Mouse (Mus musculus) intestine, embryonic 16.5 days (tissue): Measurements from ENCODE around the gene Sema4a. TPM values are rescaled to one million over a fixed set of nuclear protein-coding genes. Genes with fewer than 3 reads are reported as not detected.
A peak's percentile ranks its signal among the peaks of the same experiment; 100 is the strongest.

Source experiments
- ATAC-seq: fragments of 200-750 bp; cut with Nextera tagmentation; 2 replicates; pipeline ENCODE4 v1.8.0; 2017; ENCODE audit warnings: moderate TSS enrichment, moderate library complexity
- H3K27ac ChIP-seq: fragments of 300-500 bp; sonication (generic); 2 replicates; pipeline ENCODE4 v1.5.1; 2014; ENCODE audit warnings: mild to moderate bottlenecking, low read length
- H3K27me3 ChIP-seq: fragments of 300-500 bp; sonication (generic); replicated peaks from 2 replicates; pipeline ENCODE4 v1.6.1; 2014; ENCODE audit warnings: low read length, control low read depth, mixed read lengths; ENCODE audit not compliant: control insufficient read depth, insufficient read depth
- H3K36me3 ChIP-seq: fragments of 300-500 bp; sonication (generic); 2 replicates; pipeline ENCODE4 v1.6.1; 2014; ENCODE audit warnings: low read length, control low read depth; ENCODE audit not compliant: control insufficient read depth, insufficient read depth
- H3K4me1 ChIP-seq: fragments of 300-500 bp; sonication (generic); 2 replicates; pipeline ENCODE4 v1.6.1; 2014; ENCODE audit warnings: low read length, control low read depth, mixed read lengths; ENCODE audit not compliant: control insufficient read depth, insufficient read depth
- H3K4me2 ChIP-seq: fragments of 300-500 bp; sonication (generic); 2 replicates; pipeline ENCODE4 v1.6.1; 2014; ENCODE audit warnings: low read depth, low read length, control low read depth
- H3K4me3 ChIP-seq: fragments of 300-500 bp; sonication (generic); 2 replicates; pipeline ENCODE4 v1.5.1; 2014; ENCODE audit warnings: mild to moderate bottlenecking, low read length
- H3K9ac ChIP-seq: fragments of 300-500 bp; sonication (generic); 2 replicates; pipeline ENCODE4 v1.6.1; 2014; ENCODE audit warnings: low read depth, low read length
- H3K9me3 ChIP-seq: fragments of 300-500 bp; sonication (generic); 2 replicates; pipeline ENCODE4 v1.6.1; 2016; ENCODE audit warnings: low read length, control low read depth; ENCODE audit not compliant: control insufficient read depth
- WGBS: fragments of 180-500 bp; shearing (Covaris S2); extraction: QIAGEN DNeasy Blood & Tissue Kit; methylation state at CpG from one replicate; pipeline ENCODE4 v1.1.7; 2014; 5-methylcytosine and 5-hydroxymethylcytosine counted together
- polyA plus RNA-seq: library from polyadenylated mRNA; unstranded; fragments of >200 nt; fragmentation: Nextera tagmentation; extraction: Ambion mirVana; gene quantifications from 2 replicates; pipeline ENCODE4 v1.2.1, GENCODE M21; 2015

Sema4a gene
- 60.9 and 71.1 TPM in 2 replicates for polyA plus RNA-seq

DNA sequence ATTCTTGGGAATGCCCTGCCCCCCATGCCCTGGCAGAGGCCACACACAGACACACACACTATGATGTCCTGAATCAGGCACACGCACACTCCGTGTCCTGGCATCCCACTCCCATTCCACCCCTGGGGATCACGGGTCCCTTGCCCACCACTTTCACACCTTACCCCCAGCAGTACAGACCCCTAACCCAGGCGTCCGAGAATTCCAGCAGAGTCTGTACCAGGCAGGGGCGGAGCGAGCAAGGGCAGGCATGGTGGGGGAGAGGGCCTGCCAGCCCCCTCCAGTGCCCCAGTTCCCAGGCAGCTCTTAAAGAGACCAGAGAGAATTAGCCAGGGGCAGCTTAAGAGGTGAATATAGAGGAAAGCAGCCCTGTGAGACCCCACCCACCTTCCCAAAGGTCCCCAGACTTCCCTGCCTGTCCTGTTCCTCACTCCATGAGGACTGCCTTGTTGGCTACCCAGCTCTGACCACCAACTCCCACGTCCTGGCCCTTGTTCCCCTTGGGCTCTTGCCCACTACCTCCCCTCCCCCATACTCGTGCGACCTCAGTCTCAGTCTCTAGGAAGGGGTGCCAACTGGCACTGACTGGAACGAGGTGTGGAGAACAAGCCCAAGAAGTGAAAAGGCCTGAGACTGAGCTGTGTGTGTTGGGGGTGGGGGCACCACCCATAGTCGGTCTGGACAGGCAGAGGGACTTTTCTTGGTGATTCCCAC is at the start of gene Sema4a:
TSS of gene Sema4a (minus strand) at position 200 of the 714 bp plus-strand sequence.
- no peak within 1 kb of the TSS for H3K4me2 ChIP-seq
- 44% methylated on average over 12 of the region's 12 CpGs for WGBS
- H3K9me3 ChIP-seq: no peaks in the 10 kb centered on the region
- 0 out of 2 replicates have a peak, but pooled peaks cover 3% of the 10 kb centered on the region for H3K27me3 ChIP-seq
- no peak for ATAC-seq
- H3K9ac ChIP-seq: no peak within 1 kb of the TSS
- H3K27ac ChIP-seq: no peak within 1 kb of the TSS
- H3K4me1 ChIP-seq: peaks cover 17% of the 10 kb centered on the region
- no peaks in the 10 kb centered on the region for H3K36me3 ChIP-seq
- H3K4me3 ChIP-seq: no peak within 1 kb of the TSS

GRCm38 (mm10) chr3:88509692-88510420 is 48.9 kb upstream of the Sema4a start, which contains the start of gene Lmna:
TSS of gene Lmna (minus strand) at chr3:88509956.
- Histone ChIP-seq H3K4me2 (peak within 1 kb of the TSS; percentile 70), H3K4me1 (peaks cover 53% of the 10 kb centered on the region), H3K36me3 (no peaks in the 10 kb centered on the region), H3K27ac (peak within 1 kb of the TSS; percentile 97), H3K9ac (peak within 1 kb of the TSS; percentile 69), H3K4me3 (peak within 1 kb of the TSS; percentile 46), H3K9me3 (no peaks in the 10 kb centered on the region), H3K27me3 (no peaks in the 10 kb centered on the region)
- under 1% methylated on average over 31 of the region's 31 CpGs for WGBS
- ATAC-seq: peak; percentile 90

DNA sequence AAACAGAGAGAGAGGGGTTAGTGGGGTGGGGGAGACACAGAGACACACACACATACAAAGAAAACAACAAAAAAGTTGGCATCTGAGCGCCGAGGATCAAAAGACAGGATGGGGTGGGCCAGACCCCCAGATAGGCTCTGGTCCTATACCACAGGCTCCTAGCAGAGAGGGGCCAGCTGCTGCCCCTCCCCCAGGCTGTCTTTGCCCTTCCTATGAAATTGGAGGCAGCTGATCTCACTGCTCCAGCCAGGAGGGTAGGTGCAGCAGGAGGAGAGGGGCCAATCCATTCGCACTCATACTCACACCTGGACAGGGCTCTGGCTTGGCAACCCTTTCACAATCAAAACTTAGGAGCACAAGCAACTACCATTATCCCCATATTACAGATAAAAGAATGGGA is 48.3 kb upstream of the Sema4a start:
- H3K4me1 ChIP-seq: peaks cover 49% of the 10 kb centered on the region
- peak overlapping the region; percentile 46 for H3K4me3 ChIP-seq
- H3K27ac ChIP-seq: peak overlapping the region; percentile 97
- no peaks in the 10 kb centered on the region for H3K9me3 ChIP-seq
- peak overlapping the region; percentile 69 for H3K9ac ChIP-seq
- no peaks in the 10 kb centered on the region for H3K27me3 ChIP-seq
- H3K4me2 ChIP-seq: peak overlapping the region; percentile 70
- ATAC-seq: peak; percentile 34; the same call in 1 of the 2 replicates
- 66% methylated on average over 3 of the region's 3 CpGs for WGBS
- H3K36me3 ChIP-seq: no peaks in the 10 kb centered on the region

GRCm38 (mm10) chr3:88505765-88506164 is 44.8 kb upstream of the Sema4a start:
- Histone ChIP-seq H3K36me3 (no peaks in the 10 kb centered on the region), H3K4me3 (no peak overlapping the region), H3K27ac (no peak overlapping the region), H3K9me3 (no peaks in the 10 kb centered on the region), H3K27me3 (no peaks in the 10 kb centered on the region), H3K4me1 (peaks cover 35% of the 10 kb centered on the region), H3K4me2 (no peak overlapping the region), H3K9ac (no peak overlapping the region)
- WGBS: 49% methylated on average over 7 of the region's 7 CpGs
- ATAC-seq: no peak

- Histone ChIP-seq H3K4me2 (no peak overlapping the region), H3K9ac (no peak overlapping the region), H3K27me3 (no peaks in the 10 kb centered on the region), H3K36me3 (no peaks in the 10 kb centered on the region), H3K4me1 (peaks cover 33% of the 10 kb centered on the region), H3K9me3 (no peaks in the 10 kb centered on the region), H3K4me3 (no peak overlapping the region), H3K27ac (0 out of 2 replicates have a peak overlapping the region, but pooled peaks have one; percentile 11)
- no peak for ATAC-seq
- WGBS: 66% methylated on average over 6 of the region's 6 CpGs
Observed at GRCm38 (mm10) chr3:88505081-88505480, 44.1 kb upstream of the Sema4a start.

DNA sequence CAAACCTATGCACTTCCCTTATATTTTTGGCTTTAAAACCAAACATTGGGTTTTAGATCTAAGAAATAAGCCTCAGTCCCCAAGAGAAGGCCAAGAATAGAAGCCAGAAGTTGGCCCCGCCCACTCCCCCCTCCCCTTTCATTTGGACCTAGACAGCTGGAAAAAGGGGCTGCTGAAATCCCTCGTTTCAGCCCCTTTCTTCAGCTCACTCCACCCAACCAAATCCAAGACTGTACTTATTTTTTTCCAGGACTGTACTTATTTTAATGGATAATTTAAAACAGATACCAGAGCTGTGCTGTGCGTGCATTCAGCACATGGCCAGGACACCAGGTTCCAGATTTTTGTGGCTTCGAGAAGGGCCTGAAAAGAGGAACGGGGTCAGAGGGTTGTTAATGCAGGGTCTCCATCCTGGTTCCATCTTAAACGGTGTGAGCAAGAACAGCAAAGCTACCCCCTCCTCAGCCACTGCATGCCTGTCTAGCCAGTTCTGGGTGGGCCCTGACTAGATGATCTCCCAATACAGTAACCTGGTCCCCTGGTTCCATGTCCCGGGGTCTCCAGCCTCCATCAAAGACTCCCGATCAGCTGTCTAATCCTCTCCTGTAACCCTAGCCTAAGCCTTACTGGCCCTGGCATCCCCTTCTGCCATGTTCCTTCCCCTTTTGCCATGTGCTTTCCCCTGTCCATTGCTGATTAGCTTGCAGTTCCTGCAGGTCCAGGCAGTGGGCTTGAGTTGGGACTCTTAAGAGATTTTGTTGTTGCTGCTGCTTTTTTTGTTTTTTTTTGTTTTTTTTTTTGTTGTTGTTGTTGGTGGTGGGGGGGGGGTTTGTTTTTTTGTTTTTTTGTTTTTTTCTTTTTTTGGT is 43.1 kb upstream of the Sema4a start:
- H3K4me1 ChIP-seq: peaks cover 26% of the 10 kb centered on the region
- WGBS: 49% methylated on average over 8 of the region's 8 CpGs
- no peaks in the 10 kb centered on the region for H3K9me3 ChIP-seq
- no peak overlapping the region for H3K9ac ChIP-seq
- no peak for ATAC-seq
- no peak overlapping the region for H3K4me2 ChIP-seq
- H3K27ac ChIP-seq: peak overlapping the region; percentile 82
- no peaks in the 10 kb centered on the region for H3K27me3 ChIP-seq
- no peaks in the 10 kb centered on the region for H3K36me3 ChIP-seq
- H3K4me3 ChIP-seq: no peak overlapping the region

- Histone ChIP-seq H3K4me3 (peak overlapping the region; percentile 76), H3K27me3 (no peaks in the 10 kb centered on the region), H3K36me3 (no peaks in the 10 kb centered on the region), H3K27ac (peak overlapping the region; percentile 82), H3K9ac (peak overlapping the region; percentile 88; the same call in 1 of the 2 replicates), H3K4me2 (peak overlapping the region; percentile 93), H3K4me1 (peaks cover 26% of the 10 kb centered on the region), H3K9me3 (no peaks in the 10 kb centered on the region)
- WGBS: 26% methylated on average over 4 of the region's 4 CpGs
- peak; percentile 34 for ATAC-seq
Observed at GRCm38 (mm10) chr3:88503505-88503863, 42.5 kb upstream of the Sema4a start.

GRCm38 (mm10) chr3:88502641-88503504 is 41.9 kb upstream of the Sema4a start:
- Histone ChIP-seq H3K27ac (peak overlapping the region; percentile 82), H3K4me1 (peaks cover 24% of the 10 kb centered on the region), H3K4me3 (peak overlapping the region; percentile 76), H3K4me2 (peak overlapping the region; percentile 93), H3K27me3 (no peaks in the 10 kb centered on the region), H3K36me3 (no peaks in the 10 kb centered on the region), H3K9ac (peak overlapping the region; percentile 88), H3K9me3 (no peaks in the 10 kb centered on the region)
- WGBS: under 1% methylated on average over 55 of the region's 55 CpGs
- ATAC-seq: peak; percentile 92
